Mouse (Mus musculus) embryonic fibroblast, embryonic 13.5 days (primary cell): ENCODE results near the gene Capsl.

ENCODE experiments used
- CTCF ChIP-seq: IDR thresholded peaks from 2 replicates; pipeline ENCODE4 v1.5.1; 2011; ENCODE audit warnings: mild to moderate bottlenecking, control low read depth, low read length, moderate library complexity, borderline replicate concordance; ENCODE audit not compliant: insufficient read depth
- POLR2A ChIP-seq: IDR thresholded peaks from 2 replicates; pipeline ENCODE4 v1.6.1; 2011; ENCODE audit warnings: low read depth, mild to moderate bottlenecking, control low read depth, low read length, moderate library complexity

DNA sequence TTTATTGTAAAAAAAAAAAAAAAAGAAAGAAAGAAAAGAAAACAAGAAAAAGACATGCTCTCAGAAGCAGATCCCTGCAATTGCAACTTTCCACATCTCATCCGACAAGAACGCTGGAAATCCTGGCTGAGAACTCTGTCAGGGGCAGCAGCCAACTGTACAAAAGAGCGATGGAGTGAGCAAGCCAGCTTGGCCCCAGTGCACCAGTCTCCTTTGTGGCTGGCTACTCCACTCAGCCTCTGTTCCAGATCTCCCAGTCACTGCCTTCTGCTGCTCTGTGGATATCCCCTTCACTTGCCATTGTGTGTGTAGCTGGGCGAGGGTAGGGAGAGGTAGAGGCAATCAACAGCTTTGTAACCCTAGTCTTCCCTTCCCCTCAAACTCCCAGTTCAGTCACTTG is 18.4 kb downstream of the Capsl start:
- TF ChIP-seq CTCF (no peak), POLR2A (no peak)
